Mouse (Mus musculus): Measurements from ENCODE around the gene Flt3.
A peak's percentile ranks its signal among the peaks of the same experiment; 100 is the strongest.

Gene Flt3

DNA sequence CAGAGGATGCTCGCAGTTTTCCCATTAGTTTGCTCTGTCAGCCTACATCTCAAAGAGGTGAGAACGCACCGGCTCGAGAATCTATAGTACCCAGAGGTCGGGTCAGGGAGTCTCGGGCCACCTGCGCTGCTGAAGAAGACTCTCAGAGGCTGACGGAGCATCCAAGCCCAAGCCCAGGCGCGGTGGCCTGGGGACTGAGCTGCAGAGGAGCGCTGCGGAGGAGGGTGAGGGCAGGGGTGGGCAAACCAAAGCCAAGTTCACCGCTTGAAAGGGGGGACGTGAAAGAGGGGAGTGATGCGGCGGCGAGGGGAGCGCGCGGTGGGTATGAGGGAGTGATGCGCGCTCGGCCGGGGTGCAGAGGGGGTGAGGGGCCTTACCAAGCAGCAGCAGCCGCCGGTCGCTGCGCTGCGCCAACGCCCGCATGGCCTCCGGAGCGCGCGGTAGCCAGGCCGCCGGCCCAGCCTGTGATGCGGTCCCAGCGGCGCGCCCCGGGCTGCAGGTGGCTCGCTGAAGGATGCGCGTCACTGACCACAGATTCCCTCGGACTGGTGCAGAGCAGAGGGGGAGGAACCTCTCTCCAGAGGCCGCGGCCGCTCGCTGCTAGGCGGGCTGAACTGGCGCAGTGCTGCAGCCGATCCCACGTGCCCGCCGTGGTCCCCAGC, at the start of gene Flt3:
Gene Flt3 (minus strand): TSS at position 647 of the 662 bp plus-strand sequence.
- DNase-seq (ENCODE audit: low read depth): peak; percentile 25

DNA sequence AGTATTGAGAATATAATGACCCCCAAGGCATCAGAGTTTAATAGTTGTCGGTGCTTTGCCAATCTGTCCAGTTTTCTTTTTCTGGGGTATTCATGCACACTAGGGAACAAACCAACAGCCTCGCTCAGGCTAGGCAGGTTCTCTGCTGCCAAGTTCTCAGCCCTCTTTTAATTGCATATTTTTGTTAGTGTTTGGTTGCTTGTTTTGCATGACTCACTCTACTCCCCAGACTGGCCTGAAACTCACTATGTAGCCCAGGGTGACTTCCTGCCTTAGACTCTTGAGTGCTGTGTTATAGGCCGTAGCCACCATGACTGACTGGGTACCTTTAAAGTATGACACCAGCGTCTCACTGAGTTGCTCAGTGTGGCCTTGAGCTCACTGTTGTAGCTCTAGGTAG, 48.6 kb upstream of the Flt3 start:
- DNase-seq (ENCODE audit: low read depth): peak; percentile 37

DNA sequence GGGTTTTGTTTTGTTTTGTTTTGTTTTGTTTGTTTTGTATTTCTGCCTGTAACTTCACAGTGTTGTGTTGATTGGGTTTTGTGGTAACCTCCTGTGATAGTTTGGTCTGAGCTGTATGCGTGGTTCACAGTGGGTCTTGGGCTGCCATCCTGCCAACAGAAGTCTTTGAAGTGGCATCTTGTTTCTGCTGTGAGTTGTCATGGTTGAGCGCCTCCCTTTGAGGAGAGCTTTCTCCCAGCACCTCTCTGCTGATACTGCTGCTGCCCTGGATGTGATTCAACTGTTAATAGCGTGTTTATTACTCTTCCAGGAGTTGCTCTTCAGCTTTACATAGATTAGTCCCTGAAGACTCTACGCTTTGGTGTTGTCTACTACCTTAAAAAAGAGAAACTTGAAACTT, 48.2 kb upstream of the Flt3 start:
- DNase-seq (ENCODE audit: low read depth): peak; percentile 69

DNA sequence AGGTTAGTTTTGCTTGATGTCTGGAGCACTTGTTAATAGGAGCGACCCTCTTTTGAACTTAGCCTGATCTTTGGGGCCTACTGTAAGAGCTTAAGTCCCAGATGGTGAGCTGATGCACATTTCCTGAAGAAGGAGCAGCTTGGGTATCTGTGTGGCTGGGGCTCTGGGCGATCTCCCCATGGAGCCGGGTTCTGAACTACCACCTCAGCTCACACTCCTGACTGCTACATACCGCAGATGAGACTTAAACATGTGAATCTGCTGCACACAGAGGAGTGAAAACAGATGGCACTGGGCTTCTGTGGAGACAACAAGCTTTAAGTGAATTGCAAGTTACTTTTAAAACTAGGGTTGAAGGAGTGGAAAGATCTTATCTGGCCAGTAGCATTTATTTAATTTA, 45.0 kb upstream of the Flt3 start:
- DNase-seq (ENCODE audit: low read depth): no peak

DNA sequence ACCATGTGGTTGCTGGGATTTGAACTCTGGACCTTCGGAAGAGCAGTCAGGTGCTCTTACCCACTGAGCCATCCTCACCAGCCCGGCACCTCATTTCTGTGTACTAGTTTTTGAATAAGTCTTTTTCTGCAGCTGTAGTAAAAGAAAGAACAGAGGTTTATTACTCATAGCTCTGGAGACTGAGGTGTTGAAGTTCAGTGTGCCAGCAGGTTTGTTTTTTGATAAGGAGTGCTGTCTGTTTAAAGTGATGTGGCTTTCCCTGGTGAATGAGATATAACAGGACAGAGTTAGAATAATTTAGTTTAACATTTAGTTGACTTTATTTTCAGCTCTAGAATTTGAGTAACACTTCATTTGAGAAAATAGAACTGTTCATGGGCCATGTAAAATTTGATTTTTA, 44.5 kb upstream of the Flt3 start:
- no peak for DNase-seq (ENCODE audit: low read depth)

DNA sequence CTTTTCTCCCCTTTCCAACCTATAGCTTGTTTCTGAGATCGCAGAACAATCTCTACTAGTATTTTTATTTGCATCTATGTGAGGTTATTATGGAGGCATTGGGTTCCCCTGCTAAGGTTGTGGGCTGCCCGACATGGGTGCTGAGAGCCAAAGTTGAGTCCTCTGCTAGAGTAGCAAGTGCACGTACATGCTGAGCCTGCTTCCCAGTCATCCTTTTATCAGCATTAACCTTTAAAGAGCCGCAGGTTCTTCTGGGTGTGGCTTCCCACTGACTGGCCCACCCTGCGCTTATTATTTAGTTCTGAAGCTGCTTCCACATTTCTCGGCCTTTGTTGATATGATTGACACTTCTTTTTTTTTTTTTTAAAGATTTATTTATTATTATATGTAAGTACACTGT, 44.0 kb upstream of the Flt3 start:
- DNase-seq (ENCODE audit: low read depth): no peak

DNA sequence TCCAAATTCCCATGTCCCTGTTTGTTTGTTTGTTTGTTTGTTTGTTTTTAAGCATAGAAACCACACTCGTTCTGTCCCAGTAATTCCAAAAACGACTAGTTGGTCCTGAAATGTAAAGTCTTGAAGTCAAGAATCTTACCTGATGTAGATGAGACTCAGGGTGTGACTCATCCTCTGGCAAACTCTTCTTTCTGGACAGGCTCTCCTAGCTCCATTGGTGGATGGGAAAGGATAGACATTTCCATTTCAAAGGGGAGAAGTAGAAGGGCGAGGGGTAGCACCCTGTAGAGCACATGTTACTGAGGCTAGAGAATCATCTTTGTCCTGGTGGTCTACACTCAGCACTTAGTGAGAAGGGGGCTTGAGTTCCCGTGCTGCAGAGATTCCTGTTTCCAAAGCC, 42.5 kb upstream of the Flt3 start:
- no peak for DNase-seq (ENCODE audit: low read depth)

DNA sequence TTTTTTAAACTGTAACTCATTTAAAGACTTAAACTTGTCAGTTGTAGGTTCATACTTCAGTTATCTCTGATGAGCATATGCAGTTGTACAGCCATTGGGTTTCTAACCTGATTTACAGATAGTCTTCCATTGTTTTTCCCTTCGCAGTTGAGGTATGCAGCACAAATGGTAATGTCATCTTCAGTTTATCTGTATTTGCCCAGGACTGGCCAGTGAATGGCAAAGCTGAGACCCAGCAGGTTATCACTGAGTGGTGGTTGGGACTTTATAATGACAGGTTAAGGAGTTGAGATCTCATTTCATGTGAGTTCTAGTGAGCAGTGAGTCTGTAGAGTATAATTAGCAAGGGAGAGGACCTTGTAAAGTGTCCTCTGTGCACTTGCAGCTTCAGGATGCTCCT, 41.7 kb upstream of the Flt3 start:
- DNase-seq (ENCODE audit: low read depth): no peak

DNA sequence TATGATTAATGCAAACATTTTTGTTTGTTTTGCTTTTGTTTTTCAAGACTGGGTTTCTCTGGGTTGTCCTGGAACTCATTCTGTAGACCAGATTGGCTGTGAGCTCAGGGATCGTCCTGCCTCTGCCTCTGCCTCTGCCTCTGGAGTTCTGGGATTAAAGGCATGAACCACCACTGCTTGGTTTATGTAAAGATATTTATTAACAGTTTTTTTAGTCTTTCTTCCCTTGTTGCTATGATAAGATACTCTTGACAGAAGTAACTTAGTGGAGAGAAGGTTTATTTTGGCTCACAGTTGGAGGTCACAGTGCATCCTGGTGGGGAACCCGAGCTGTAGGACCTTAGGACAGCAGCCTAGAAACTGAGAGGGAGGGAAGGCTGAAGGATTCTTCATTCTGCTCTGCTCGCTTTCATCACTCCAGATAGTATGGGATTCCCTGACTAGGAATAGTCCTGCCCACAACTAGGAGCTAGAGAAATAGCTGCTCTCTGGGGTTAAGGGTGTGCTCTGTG, 40.8 kb upstream of the Flt3 start:
- DNase-seq (ENCODE audit: low read depth): no peak

DNA sequence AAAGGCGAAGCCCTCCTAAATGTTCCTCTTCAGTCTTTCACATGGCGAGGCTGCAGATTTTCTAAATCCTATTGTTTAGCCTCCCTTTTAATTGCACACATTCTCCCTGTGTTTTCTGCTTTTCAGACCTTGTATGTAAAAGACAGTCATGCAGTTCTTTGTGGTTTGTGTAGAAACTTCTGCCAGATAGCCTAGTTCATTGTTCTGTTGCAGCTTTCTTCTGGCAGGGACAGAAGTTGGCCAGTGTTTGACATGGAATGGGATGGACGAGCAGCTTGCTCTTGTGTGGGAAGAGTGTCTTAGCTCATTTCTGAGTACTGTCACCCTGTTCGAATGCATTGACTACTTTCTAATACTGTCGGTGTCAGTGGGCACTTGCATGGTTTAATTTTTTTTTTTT, 36.2 kb upstream of the Flt3 start:
- no peak for DNase-seq (ENCODE audit: low read depth)

DNA sequence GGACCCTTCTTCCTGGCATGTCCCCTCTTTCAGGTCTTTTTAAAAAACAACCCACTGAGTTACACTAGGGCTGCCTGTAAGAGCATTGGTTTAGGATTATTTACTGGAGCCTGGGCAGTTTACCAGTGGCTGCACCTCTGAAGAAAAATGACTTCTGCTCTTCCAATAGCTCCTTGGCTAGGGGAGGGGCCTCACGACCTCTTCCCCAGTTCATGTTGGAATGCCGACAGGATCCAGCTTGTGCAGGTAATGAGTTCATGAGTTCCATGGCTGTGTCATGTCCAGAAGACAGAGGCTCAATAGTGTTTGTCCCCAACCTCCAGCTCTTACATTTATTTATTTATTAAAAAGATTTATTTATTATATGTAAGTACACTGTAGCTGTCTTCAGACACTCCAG, 35.5 kb upstream of the Flt3 start:
- no peak for DNase-seq (ENCODE audit: low read depth)

DNA sequence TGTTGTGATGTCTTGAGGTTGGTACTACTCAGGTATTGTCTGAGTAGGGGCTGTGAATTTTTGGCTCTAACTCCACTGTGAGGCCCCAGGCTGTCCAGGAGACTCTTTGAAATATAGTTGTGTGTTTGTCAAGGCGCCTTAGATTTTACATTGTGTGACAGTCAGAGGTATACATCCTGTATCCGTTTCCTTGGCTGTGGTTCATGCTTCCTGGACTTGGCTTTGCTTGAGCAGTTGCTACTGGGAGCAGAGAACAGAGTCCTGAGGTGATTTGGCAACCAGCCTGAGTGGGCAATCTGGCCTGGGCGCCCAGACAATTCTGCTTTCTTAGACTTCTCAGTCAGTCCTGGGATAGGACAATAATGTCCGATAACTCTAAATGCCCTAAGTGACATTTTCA, 34.9 kb upstream of the Flt3 start:
- DNase-seq (ENCODE audit: low read depth): peak; percentile 53

DNA sequence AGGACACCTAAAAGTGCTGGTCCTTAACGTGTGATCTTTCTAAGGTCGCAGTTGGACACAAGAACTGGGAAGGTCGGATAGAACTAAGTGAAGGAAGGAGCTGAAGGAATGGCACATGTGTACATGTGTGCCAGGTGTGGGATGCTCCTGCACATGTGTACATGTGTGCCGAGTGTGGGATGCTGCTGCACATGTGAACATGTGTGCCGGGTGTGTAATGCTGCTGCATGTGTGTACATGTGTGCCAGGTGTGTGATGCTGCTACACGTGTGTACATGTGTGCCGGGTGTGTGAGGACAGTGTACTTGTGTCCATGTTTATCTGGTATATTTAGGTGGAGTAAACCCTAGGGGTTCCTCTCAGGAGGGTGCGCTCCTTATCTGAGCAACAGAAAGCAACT, 32.6 kb upstream of the Flt3 start:
- DNase-seq (ENCODE audit: low read depth): no peak

DNA sequence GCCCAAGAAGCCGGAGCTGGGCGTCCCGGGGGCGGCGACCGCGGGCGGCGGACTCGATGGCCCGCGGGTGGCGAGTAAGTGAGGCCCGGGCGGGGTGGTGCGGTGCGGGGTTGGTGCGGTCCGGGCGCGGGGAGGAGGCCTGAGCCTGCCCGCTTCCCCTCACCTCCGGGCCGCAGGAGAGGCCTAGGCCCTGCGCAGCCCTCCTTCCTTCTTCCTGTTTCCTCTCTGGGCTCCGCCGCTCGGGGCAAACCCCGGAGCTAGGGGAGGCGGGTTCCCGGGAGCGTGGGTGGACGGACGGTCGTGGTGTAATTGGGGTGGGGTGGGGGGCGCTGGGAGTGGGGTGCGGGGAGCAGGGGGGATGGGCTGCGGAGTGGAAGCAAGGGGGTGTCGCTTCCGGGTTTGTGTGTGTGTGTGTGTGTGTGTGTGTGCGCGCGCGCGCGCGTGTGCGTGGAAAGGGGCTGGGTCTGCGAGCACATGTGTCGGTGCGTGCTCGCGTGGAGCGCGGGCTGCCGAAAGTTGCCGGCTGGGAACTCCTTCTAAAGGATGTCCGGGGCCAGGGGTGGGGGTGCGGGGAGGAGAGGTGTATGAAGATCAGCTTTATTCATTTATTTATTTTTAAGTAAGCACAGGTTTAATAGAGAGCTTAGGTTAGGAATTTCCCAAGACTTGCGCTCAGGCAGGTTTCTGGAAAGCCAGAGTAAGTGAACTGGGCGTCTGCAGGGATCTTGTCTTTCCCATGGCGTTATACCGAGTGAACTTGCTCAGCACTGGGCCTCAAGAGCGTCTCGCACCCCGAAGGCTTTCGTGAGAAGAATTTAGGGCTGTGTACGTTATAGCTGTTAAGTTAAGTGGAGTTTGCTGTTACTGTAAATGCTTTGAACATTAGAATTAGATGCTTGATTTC, 30.9 kb upstream of the Flt3 start:
- DNase-seq (ENCODE audit: low read depth): peak; percentile 83

DNA sequence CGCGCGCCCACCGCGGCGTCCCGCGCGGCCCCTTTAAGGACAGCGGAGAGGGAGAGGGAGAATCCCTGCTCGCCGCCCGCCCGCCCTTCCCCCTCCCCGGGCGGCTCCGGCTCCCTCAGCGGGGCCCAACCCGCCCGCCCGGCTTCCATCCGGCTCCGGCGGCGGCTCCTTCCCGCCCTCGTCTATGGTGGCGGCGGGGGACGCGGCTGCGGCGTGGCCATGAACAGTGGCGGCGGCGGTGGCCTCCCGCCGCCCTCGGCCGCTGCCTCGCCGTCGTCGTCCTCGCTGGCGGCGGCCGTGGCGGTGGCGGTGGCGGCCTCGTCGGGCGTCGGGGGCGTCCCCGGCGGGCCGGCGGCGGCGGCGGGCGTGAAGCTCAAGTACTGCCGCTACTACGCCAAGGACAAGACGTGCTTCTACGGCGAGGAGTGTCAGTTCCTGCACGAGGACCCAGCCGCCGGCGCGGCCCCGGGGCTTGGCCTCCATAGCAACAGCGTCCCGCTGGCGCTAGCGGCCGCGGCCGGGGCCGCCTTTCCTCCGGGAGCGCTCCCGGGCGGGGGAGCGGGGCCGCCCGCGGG, 30.2 kb upstream of the Flt3 start:
- DNase-seq (ENCODE audit: low read depth): peak; percentile 70

DNA sequence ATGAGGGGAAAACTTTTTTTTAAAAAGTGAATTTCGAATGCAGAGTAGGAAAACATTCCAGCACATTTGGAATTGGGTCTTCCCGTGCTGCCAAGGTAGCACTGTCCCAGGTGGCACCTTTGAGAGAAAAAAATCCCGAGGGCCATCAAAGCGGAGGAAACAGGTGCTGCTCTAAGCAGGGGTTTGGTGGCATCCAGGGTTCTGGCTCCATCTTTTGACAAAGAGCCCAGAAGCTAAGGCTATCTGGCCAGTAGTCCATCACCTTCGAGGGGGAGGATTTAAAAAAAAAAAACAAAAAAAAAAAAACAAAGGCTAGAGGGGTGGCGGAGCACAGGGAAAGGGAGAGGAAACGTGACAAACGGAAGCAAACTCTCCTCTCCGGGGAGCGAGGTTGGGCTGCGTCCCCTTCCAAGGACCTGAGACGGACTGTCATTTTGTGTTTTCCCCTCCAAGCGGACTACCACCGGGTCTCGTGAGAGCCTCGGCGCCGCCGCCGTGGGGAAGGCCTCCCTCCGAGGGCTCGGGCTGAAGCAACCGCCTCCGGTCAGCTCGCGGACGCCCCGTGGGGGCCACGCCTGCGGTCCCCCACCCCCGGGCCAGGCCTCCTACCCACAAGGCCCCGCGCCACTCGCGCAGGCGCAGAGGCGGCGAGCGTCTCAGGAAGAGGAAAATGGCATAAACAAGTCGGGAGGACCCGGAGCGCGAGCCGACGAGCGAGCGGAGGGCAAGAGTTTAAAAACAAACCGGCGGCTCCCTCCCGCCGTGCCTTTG, 29.4 kb upstream of the Flt3 start, which contains the start of gene Pan3:
Gene Pan3 (plus strand): TSS at position 627 of the 771 bp plus-strand sequence.
- peak; percentile 95 for DNase-seq (ENCODE audit: low read depth)

DNA sequence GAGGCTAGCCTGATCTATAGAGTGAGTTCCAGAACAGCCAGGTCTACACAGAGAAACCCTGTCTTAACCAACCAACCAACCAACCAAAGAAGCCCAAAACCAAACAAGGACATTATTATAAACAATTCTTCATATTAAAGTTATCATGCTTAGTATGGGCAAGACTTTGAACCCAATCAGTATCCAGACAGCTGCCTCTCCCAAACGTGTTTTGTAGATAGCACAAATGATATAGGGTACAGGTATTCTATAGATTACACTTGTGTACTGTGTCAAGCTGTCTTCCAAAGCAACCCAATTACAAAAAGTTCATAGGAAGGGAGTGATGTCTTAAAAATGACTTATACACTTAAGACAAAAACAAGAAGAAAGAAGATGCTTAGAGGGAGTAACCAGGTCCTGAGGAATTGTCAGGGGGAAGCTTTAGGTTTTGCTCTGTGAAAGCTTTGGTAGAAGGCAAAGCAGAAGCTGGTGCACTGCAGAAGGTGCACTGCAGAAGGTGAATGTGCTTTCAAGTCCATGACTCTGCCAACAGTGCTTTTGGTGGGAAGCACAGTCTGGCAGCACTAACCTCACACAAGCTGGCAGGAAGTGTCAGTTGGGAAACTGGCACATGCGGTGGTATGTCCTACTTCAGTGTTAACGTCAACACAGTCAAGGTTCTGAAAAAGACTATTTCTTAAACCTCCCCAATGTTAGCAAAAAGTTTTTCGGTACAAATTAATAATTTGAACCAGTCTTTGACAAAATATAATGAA, 25.9 kb upstream of the Flt3 start:
- DNase-seq (ENCODE audit: low read depth): no peak

DNA sequence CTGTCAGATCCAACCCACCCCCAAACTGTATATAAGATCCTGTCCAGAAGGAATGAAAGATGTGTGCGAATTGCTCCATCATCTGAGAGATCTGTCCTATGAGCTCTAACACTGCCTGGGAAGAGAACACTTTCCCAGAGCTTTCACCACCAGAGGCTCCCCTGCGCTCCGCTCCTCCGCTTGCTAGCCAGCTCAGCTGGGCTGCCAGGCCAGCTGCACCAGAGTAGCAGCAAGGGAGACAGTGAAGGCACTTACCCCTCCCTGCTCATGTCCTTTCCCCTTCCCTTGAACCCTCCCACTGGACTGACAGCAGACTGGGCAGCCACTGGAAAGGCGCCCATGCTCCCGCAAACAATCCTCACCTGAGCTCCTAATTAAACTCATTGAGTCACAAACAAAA, 23.3 kb upstream of the Flt3 start:
- no peak for DNase-seq (ENCODE audit: low read depth)

DNA sequence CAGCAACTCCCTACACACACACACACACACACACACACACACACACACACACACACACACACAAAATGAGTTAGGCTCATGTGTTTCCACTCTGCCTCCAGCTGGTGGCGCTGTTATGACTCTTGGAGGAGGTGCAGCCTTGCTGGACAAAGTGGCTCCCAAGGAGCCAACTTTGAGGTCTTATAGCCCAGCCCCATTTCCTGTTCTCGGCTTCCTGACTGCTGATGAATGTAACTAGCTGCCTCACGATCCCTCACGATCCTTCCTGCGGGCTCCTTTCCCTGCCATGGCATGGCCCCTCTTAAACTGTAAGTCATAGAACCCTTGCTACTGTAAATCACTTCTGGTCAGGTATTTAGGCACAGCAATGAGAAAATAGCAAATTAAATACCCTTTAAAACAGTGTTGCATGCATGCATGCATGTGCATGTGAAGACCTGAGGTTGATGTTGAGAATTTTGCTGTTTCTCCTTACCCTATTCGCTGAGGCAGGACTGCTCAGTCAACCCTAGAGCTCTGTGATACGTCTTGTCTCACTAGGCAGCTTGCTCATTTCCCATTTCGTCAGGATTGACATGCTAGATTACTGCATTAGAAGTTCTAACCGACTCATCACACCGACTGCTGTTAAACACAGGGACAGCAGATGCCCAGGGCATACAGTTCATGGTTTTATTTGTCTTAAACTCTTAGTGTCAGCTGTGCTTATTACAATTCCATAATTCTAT, 18.3 kb upstream of the Flt3 start:
- DNase-seq (ENCODE audit: low read depth): peak; percentile 91

DNA sequence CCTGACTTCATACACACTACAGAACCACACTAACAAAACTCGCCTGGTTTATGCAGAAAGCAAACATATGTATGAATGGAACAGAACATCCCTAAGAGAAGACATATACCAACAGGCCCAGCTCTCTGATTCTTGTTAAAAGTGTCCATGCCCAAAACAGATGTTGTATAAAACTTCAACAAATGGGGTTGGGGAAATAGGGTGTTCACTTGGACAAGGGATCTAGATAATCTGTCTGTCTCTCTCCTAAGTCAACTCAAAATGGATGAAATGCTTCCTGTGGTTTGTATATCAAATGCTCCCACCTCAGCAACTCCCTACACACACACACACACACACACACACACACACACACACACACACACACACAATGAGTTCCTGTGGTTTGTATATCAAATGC, 17.7 kb upstream of the Flt3 start:
- DNase-seq (ENCODE audit: low read depth): peak; percentile 62

DNA sequence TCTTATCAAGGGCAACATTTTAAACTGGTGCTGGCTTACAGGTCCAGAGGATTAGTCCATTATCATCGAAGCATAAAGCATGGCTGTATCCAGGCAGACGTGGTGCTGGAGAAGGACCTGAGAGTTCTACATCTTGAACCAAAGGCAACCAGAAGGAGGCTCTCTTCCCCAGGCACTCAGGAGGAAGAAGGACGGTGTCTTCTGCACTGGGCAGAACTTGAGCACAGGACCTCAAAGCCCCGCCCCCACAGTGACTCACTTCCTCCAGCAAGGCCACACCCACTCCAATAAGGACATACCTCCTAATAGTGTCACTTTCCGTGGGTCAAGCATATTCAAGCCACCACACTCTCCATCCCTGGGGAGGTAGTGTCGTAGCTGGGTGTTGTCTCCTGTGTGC, 10.3 kb upstream of the Flt3 start:
- no peak for DNase-seq (ENCODE audit: low read depth)
